Mouse (Mus musculus): ENCODE measurements around the gene Rap2b. TPM values are rescaled to one million over a fixed set of nuclear protein-coding genes. Genes with fewer than 3 reads are reported as not detected.

Rap2b gene
- total and polyA plus RNA-seq, 2 experiments from 2014 or later: 7.6 to 16.8 TPM

- H3K9ac ChIP-seq (replicated peaks; ENCODE audit: low read length, poor library complexity, severe bottlenecking): no peak overlapping the region
Measured at GRCm38 (mm10) chr3:61409683-61410082, 48.2 kb downstream of the Rap2b start.

GRCm38 (mm10) chr3:61415883-61416282, 54.4 kb downstream of the Rap2b start:
- peak; percentile 16 for DNase-seq (ENCODE audit: low spot score)

More at GRCm38 (mm10) chr3:61409683-61410082, 48.2 kb downstream of the Rap2b start:
- Histone ChIP-seq H3K4me2 (ENCODE audit: low read depth, low read length, poor library complexity, severe bottlenecking) (no peak overlapping the region), H3K9me3 (ENCODE audit: low read length) (no peaks in the 10 kb centered on the region), H3K4me1 (ENCODE audit: insufficient read depth, low read length) (no peaks in the 10 kb centered on the region), H3K27me3 (ENCODE audit: insufficient read depth, low read length) (no peaks in the 10 kb centered on the region), H3K36me3 (ENCODE audit: insufficient read depth, low read length) (no peaks in the 10 kb centered on the region), H3K27ac (ENCODE audit: low read depth, low read length) (no peak overlapping the region), H3K4me3 (ENCODE audit: low read depth, low read length) (no peak overlapping the region)
- WGBS: 89% methylated on average over 6 of the region's 6 CpGs
- ATAC-seq (ENCODE audit: low FRiP score) (no peak), DNase-seq (ENCODE audit: low spot score) (no peak)
- no peak for TF ChIP-seq CTCF (IDR thresholded peaks at IDR 0.05)

More at GRCm38 (mm10) chr3:61415883-61416282, 54.4 kb downstream of the Rap2b start:
- Histone ChIP-seq H3K4me2 (ENCODE audit: low read depth, low read length, poor library complexity, severe bottlenecking) (no peak overlapping the region), H3K36me3 (ENCODE audit: insufficient read depth, low read length) (no peaks in the 10 kb centered on the region), H3K9ac (replicated peaks; ENCODE audit: low read length, poor library complexity, severe bottlenecking) (no peak overlapping the region), H3K27me3 (ENCODE audit: insufficient read depth, low read length) (no peaks in the 10 kb centered on the region), H3K4me3 (ENCODE audit: low read depth, low read length) (no peak overlapping the region), H3K27ac (ENCODE audit: low read depth, low read length) (no peak overlapping the region), H3K9me3 (ENCODE audit: low read length) (no peaks in the 10 kb centered on the region), H3K4me1 (ENCODE audit: insufficient read depth, low read length) (no peaks in the 10 kb centered on the region)
- 36% methylated on average over 1 of the region's 1 CpGs for WGBS
- no peak for ATAC-seq (ENCODE audit: low FRiP score)
- TF ChIP-seq CTCF (IDR thresholded peaks at IDR 0.05): no peak

Other genes starting within 250 kb of the Rap2b start
- 1.8 and 2.6 TPM in 2 replicates for gene B430305J03Rik, start 4.3 kb downstream of the Rap2b start, total RNA-seq (2014; rRNA removed)
- not detected in 2 replicates for gene B430305J03Rik, start 4.3 kb downstream of the Rap2b start, polyA plus RNA-seq (2015; fragmentation: Nextera tagmentation; extraction: Ambion mirVana)

All from midbrain, postnatal 0 days (tissue).